In genomic region chr15:80452425-80452824, GRCm38 (mm10) we compare ENCODE assay signal across 15 mouse cellular contexts.
DNase-seq lines count a peak whose midpoint lies in the region; ATAC-seq lines count a peak whose summit lies in the region.
"Had no signal": no experiment of that assay in that cellular context is flagged by ENCODE, and none has a peak within 500 bp of the region (broad histone marks: within the 10 kb centered on the region; RNA-seq: fewer than 3 reads in every experiment).

No protein-coding gene starts in this region.

- H3K9me3 ChIP-seq in heart, embryonic 11.5 days (replicated peaks; ENCODE audit: control insufficient read depth, low read length), result no peaks in the 10 kb centered on the region
- H3K9me3 ChIP-seq in hindbrain, embryonic 11.5 days (ENCODE audit: control insufficient read depth, low read length), result no peaks in the 10 kb centered on the region
- H3K9me3 ChIP-seq in hindbrain, embryonic 12.5 days (replicated peaks), result no peaks in the 10 kb centered on the region
- H3K9me3 ChIP-seq in neural tube, embryonic 12.5 days, result no peaks in the 10 kb centered on the region
- H3K9me3 ChIP-seq in neural tube, embryonic 15.5 days (replicated peaks), result no peaks in the 10 kb centered on the region
- H3K9me3 ChIP-seq: midbrain, embryonic 15.5 days had no signal

- DNase-seq in heart, adult 8-10 months (ENCODE audit: low spot score), result no peak
- peak; percentile 14 for DNase-seq in hindbrain, embryonic 11.5 days (ENCODE audit: low spot score)
- DNase-seq in retina, embryonic 14.5 days (ENCODE audit: low spot score), result peak; percentile 33
- DNase-seq in lung, postnatal 14 days, result no peak
- DNase-seq: adrenal gland, postnatal 10 days; B cell, adult 2 months; cerebellum, adult 11-12 months; gastrocnemius, postnatal 25 days; kidney, adult 9 months; thymus, postnatal 25 days had no signal

- H3K9ac ChIP-seq in heart, embryonic 11.5 days (ENCODE audit: low read depth, low read length), result peak overlapping the region; percentile 17; the same call in 1 of the 2 replicates
- no peak overlapping the region for H3K9ac ChIP-seq in hindbrain, embryonic 11.5 days (ENCODE audit: low read depth, low read length)
- H3K9ac ChIP-seq in hindbrain, embryonic 12.5 days, result no peak overlapping the region
- H3K9ac ChIP-seq in neural tube, embryonic 12.5 days, result no peak overlapping the region
- no peak overlapping the region for H3K9ac ChIP-seq in neural tube, embryonic 15.5 days (replicated peaks)
- H3K9ac ChIP-seq: midbrain, embryonic 15.5 days had no signal

- no peak overlapping the region for H3K27ac ChIP-seq in heart, embryonic 11.5 days (ENCODE audit: low read depth, low read length)
- no peak overlapping the region for H3K27ac ChIP-seq in hindbrain, embryonic 11.5 days (ENCODE audit: low read depth, low read length)
- H3K27ac ChIP-seq in hindbrain, embryonic 12.5 days, result no peak overlapping the region
- H3K27ac ChIP-seq in neural tube, embryonic 12.5 days, result no peak overlapping the region
- no peak overlapping the region for H3K27ac ChIP-seq in neural tube, embryonic 15.5 days (replicated peaks)
- H3K27ac ChIP-seq: midbrain, embryonic 15.5 days had no signal

- ATAC-seq in heart, embryonic 11.5 days (replicated peaks; ENCODE audit: insufficient number of reproducible peaks, low FRiP score, low TSS enrichment), result no peak
- ATAC-seq in hindbrain, embryonic 11.5 days (ENCODE audit: low FRiP score), result no peak
- ATAC-seq in hindbrain, embryonic 12.5 days (ENCODE audit: low FRiP score), result no peak
- ATAC-seq in neural tube, embryonic 12.5 days (ENCODE audit: low FRiP score, low read depth), result no peak
- no peak for ATAC-seq in neural tube, embryonic 15.5 days (ENCODE audit: low FRiP score)
- ATAC-seq: midbrain, embryonic 15.5 days had no signal

- H3K4me3 ChIP-seq in heart, embryonic 11.5 days (ENCODE audit: low read depth, low read length), result peak overlapping the region; percentile 14
- no peak overlapping the region for H3K4me3 ChIP-seq in hindbrain, embryonic 11.5 days (ENCODE audit: low read depth, low read length)
- H3K4me3 ChIP-seq in hindbrain, embryonic 12.5 days, result no peak overlapping the region
- no peak overlapping the region for H3K4me3 ChIP-seq in neural tube, embryonic 12.5 days
- H3K4me3 ChIP-seq in neural tube, embryonic 15.5 days (replicated peaks), result no peak overlapping the region
- H3K4me3 ChIP-seq: midbrain, embryonic 15.5 days had no signal

- H3K36me3 ChIP-seq in heart, embryonic 11.5 days (ENCODE audit: control insufficient read depth, insufficient read depth, low read length), result no peaks in the 10 kb centered on the region
- H3K36me3 ChIP-seq in hindbrain, embryonic 11.5 days (ENCODE audit: control insufficient read depth, insufficient read depth, low read length), result no peaks in the 10 kb centered on the region
- H3K36me3 ChIP-seq in hindbrain, embryonic 12.5 days, result no peaks in the 10 kb centered on the region
- H3K36me3 ChIP-seq in neural tube, embryonic 12.5 days, result no peaks in the 10 kb centered on the region
- no peaks in the 10 kb centered on the region for H3K36me3 ChIP-seq in neural tube, embryonic 15.5 days
- H3K36me3 ChIP-seq: midbrain, embryonic 15.5 days had no signal

- peaks cover 3% of the 10 kb centered on the region; the same call in 1 of the 2 replicates for H3K27me3 ChIP-seq in heart, embryonic 11.5 days (ENCODE audit: control insufficient read depth, insufficient read depth, low read length)
- no peaks in the 10 kb centered on the region for H3K27me3 ChIP-seq in hindbrain, embryonic 11.5 days (ENCODE audit: control insufficient read depth, insufficient read depth, low read length)
- peaks cover 4% of the 10 kb centered on the region; the same call in 1 of the 2 replicates for H3K27me3 ChIP-seq in hindbrain, embryonic 12.5 days
- no peaks in the 10 kb centered on the region; the same call in 1 of the 2 replicates for H3K27me3 ChIP-seq in neural tube, embryonic 12.5 days (replicated peaks)
- H3K27me3 ChIP-seq in neural tube, embryonic 15.5 days (replicated peaks), result no peaks in the 10 kb centered on the region
- H3K27me3 ChIP-seq: midbrain, embryonic 15.5 days had no signal

- H3K4me1 ChIP-seq in heart, embryonic 11.5 days (ENCODE audit: control insufficient read depth, insufficient read depth, low read length), result 0 out of 2 replicates have a peak, but pooled peaks cover 5% of the 10 kb centered on the region
- peaks cover 3% of the 10 kb centered on the region; the same call in 1 of the 2 replicates for H3K4me1 ChIP-seq in hindbrain, embryonic 11.5 days (replicated peaks; ENCODE audit: control insufficient read depth, insufficient read depth, low read length)
- peaks cover 9% of the 10 kb centered on the region for H3K4me1 ChIP-seq in hindbrain, embryonic 12.5 days
- peaks cover 7% of the 10 kb centered on the region for H3K4me1 ChIP-seq in neural tube, embryonic 12.5 days
- H3K4me1 ChIP-seq in neural tube, embryonic 15.5 days, result peaks cover 9% of the 10 kb centered on the region

- 25% methylated on average over 16 of the region's 16 CpGs for WGBS in heart, embryonic 11.5 days (ENCODE audit: insufficient replicate concordance)
- WGBS in hindbrain, embryonic 11.5 days, result 37% methylated on average over 16 of the region's 16 CpGs
- 29% methylated on average over 16 of the region's 16 CpGs for WGBS in hindbrain, embryonic 12.5 days
- 40% methylated on average over 16 of the region's 16 CpGs for WGBS in neural tube, embryonic 12.5 days
- 35% methylated on average over 16 of the region's 16 CpGs for WGBS in neural tube, embryonic 15.5 days

- H3K4me2 ChIP-seq in heart, embryonic 11.5 days, result peak overlapping the region; percentile 45
- H3K4me2 ChIP-seq in hindbrain, embryonic 11.5 days (replicated peaks; ENCODE audit: low read depth, low read length), result no peak overlapping the region
- H3K4me2 ChIP-seq in hindbrain, embryonic 12.5 days (replicated peaks), result no peak overlapping the region; the same call in 1 of the 2 replicates
- peak overlapping the region; percentile 14; the same call in 1 of the 2 replicates for H3K4me2 ChIP-seq in neural tube, embryonic 12.5 days (replicated peaks)
- H3K4me2 ChIP-seq in neural tube, embryonic 15.5 days, result no peak overlapping the region
- H3K4me2 ChIP-seq: midbrain, embryonic 15.5 days had no signal

Comparison
In these comparisons a context has a peak if more than half of its experiments do, and no peak if none do; other contexts are left out.
1. H3K4me2 ChIP-seq: peak in heart, embryonic 11.5 days (single experiment) and neural tube, embryonic 12.5 days (single experiment); none in hindbrain, embryonic 11.5 days (single experiment), hindbrain, embryonic 12.5 days (single experiment) and neural tube, embryonic 15.5 days (single experiment).
2. DNase-seq: peak in hindbrain, embryonic 11.5 days (single experiment) and retina, embryonic 14.5 days (single experiment); none in heart, adult 8-10 months (single experiment) and lung, postnatal 14 days (single experiment).